Mouse (Mus musculus) spleen, embryonic (tissue): Measurements from ENCODE around the gene Rnf34.

Source experiments
- CTCF ChIA-PET: fragments of 350-600 bp; sonication (Branson Sonifier 250); formaldehyde crosslinking; loops from one replicate; lab custom pipeline; 2022; lab: Charles Lee

Gene Rnf34

DNA sequence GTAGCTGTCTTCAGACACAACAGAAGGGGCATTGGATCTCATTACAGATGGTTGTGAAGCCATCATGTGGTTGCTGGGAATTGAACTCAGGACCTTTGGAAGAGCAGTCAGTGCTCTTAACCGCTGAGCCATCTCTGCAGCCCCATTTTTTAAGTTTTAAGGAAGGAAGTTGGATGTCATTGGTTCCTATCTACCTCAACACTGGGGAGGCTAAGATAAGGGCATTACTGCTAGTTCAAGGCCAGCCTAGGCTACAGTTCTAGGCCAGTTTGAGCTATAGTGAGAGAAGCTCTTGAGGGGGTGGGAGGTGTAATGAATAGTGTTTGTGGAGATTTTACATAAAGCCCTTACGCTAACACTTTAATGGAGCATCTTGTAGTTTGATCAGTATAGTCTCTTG, 13.2 kb downstream of the Rnf34 start:
- CTCF ChIA-PET: no interaction called here

DNA sequence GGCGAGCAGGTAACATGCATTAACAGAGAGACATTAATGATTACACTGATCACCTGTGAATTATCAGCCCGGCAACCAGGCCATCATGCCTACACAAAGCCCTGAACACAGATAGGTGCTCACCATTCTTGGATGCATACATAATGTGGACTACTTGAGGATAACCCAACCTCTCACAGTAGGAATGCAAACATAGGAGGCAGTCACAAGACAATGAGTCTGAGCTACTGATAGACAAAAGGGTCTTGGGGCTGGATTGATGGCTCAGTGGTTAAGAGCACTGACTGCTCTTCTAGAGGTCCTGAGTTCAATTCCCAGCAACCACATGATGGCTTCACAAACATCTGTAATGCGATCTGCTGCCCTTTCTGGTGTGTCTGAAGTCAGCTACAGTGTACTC, 22.8 kb downstream of the Rnf34 start:
- CTCF ChIA-PET: no interaction called here

DNA sequence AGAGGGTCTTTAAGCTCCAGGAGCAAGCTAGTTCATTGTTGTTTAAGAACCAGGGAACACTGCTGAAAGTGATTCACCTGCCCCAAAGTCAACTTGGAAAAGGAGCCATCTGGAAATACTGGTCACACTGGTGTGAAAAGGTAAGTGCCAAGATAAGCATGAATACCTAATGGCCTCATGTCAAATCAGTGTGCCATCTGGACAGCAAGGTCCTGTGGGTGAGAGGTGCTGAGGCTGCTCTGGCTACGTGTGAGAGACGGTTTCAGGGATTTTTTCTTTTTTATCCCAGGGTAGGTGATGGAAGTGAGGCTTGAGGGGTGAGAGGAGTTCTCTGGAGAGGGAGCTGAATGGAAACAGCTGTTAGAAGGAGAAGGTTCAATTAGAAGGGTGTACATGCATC, 23.7 kb downstream of the Rnf34 start:
- CTCF ChIA-PET: interaction anchor here (0.6 kb wide), 1 partner anchor 54 kb away, joined by 23 read pairs; no protein-coding TSS in a partner anchor

DNA sequence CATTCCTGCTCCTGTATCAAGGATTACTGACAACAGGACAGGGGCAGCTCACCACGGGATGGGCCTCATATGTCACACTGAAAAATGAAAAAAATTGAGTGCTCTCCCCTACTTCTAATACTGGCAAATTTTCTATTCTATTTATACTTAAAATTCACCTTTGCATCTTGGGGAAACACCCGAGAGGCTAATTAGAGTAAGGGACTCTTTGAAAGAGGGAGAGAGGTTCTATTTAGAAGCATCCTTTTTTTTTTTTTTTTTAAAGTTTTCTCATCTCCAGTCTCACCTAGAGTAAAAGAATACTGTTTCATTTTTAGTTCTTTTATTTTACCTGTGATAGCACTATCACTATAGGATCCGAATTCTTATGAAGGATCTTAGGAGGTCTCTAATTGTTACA, 24.5 kb downstream of the Rnf34 start:
- CTCF ChIA-PET: interaction anchor here (0.6 kb wide), 1 partner anchor 53 kb away, joined by 23 read pairs; no protein-coding TSS in a partner anchor

DNA sequence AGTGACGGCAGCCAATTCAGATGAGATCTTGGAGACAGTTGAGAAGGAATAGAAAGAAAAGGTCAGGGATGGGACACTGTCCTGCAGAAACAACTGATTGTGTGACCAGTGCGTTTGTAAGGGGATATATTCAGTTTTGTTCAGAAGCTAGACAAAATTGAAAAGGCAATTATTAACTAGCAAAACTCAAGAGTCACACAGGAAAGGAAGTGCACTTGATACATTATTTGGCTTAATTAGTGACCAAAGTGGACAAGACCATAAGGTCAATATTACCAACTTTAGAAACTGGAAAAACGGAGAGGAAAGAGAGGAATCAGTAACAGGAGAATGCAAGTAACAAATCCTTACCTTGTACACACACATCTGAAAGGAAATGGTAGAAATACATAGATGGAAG, 26.8 kb downstream of the Rnf34 start:
- CTCF ChIA-PET: no interaction called here

DNA sequence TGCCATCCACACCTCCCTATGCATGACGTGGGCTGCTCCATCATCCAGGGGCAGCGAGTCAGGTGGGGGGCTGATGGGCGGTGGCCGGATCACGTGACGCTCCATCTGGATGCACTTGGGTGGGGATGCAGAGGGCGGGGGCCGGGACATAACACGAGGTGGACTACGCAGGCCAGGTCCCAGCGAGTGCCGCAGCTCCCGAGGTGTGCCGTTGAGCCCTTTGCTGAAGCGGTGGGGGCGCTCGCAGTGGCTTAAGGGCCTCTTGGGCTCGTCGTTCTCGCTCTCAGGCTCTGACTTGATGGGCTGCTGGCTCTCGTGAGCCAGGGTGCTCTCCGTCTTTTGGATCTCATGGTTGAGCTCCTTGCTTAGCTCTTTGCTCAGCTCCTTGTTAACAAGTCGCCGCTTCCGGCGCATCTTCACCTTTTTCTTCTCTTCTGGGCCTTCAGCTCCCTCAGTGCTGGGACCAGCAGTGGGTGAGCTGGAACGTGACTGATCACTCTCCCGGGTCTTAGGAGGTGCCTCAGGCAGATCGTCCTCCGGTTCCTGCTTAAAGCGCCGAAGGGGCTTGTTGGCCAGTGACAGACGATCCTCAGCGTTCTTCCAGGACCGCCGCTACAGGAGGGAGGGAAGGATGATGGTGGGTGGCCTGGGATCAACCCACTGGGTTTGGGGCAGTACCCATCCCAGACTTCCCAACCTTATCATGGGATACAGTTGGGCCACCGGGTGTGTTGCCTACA, 30.6 kb downstream of the Rnf34 start:
- CTCF ChIA-PET: interaction anchor here (0.6 to 1.3 kb wide), 3 partner anchors 18 to 1169 kb away, joined by 3 to 4 read pairs (median 3); no protein-coding TSS in a partner anchor

DNA sequence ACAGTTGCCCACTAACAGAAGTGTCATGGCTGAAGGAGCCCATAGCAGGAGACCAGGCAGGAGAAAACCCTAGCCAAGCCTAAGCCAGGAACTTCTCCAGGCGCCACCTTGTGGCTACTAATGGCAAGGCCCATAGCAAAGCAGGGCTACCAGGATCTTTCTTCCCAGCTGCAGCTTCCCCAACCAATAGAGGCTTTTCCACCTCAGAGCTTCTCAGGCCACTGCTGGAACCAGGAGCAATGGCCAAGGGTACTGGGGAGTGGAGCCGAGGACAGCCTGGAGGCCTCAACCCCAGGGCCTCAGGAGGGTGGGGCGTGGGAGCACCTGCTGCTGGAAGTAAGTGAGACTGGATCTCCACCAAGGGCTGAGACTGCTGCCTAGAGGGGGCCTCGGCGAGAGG, 31.5 kb downstream of the Rnf34 start:
- CTCF ChIA-PET: interaction anchor here (1.3 kb wide), 1 partner anchor 17 kb away, joined by 3 read pairs; no protein-coding TSS in a partner anchor

DNA sequence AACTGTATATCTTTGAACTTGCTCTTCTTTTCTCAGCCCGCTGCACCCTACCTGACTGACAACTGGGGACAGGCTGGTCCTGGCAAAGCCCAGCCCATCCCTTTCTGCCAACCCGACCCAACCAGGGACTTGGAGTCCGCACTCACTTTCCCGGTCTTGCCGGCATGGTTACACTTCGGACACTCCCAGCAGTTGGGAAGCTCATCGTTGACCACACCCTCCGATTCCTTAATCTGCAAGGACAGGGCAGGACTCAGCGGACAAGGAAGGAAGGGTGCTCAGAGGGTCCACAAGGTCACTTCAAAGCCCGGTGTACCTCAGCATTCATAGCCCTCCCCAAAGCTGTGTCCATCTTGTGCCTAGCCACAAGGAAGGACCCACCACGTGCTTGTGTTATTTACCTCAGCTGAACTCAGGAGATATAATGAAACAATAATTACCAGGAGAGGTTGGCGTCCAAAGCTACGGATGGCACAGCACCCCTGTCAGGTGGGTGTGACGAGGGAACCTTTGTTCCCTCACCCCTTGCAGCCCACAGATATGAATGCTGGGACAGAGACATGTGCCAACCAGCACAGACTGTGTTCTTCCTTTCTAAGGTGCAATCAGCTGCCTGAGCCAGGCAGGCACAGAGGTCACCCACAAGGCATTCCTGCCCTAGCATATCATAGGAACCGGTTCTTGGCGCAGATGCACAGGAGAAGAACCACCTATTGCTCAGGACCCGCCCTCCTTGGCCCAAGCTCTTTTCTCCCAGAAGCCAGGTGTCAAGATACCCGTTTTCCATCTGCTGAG, 32.6 kb downstream of the Rnf34 start:
- CTCF ChIA-PET: interaction anchor here (1.0 kb wide), 1 partner anchor 13 kb away, joined by 3 read pairs; no protein-coding TSS in a partner anchor

DNA sequence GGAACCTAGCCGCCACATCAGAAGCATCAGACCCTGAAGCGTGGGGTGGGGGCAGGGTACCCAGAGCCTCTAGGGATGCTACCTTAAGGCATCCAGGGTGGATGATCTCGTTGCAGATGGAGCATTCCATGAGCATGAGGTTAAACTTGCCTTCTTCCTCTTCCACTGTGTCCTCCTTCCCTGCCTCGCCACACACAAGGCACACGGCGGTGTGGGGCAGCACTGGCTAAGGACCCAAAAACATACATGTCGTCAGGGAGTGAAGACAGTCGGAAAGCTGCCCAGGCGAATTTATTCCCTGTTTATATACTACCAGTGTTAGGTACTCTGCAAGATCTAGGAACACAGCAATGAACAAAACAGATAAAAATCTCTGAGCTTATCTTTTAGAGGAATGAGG, 33.4 kb downstream of the Rnf34 start:
- CTCF ChIA-PET: interaction anchor here (1.0 kb wide), 1 partner anchor 12 kb away, joined by 3 read pairs; no protein-coding TSS in a partner anchor

DNA sequence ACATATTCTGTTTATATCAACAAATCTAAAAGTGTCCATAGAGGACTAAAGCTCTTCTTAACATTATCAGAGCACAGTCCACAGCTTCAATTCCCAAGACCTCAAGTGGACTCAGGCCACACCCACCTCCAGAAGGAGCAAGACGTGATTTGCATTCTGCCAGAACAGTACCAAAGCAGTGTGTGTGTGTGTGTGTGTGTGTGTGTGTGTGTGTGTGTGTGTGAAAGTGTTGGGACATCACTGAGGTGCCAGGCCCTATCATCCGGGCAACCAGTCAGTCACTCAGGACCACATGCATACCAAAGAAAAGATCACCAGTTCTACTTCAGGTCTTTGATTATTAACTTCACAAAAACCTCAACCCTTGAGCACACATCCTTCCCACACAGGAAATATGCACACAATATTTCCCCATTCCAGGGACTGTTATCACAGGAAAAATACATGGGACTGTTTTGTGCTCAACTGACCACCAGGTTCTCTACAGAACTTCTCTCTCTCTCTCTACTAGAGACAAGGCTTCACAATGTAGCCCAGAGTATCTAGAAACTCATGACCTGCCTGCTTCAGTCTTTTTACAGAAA, 33.9 kb downstream of the Rnf34 start:
- CTCF ChIA-PET: interaction anchor here (1.0 kb wide), 1 partner anchor 11 kb away, joined by 3 read pairs; no protein-coding TSS in a partner anchor

DNA sequence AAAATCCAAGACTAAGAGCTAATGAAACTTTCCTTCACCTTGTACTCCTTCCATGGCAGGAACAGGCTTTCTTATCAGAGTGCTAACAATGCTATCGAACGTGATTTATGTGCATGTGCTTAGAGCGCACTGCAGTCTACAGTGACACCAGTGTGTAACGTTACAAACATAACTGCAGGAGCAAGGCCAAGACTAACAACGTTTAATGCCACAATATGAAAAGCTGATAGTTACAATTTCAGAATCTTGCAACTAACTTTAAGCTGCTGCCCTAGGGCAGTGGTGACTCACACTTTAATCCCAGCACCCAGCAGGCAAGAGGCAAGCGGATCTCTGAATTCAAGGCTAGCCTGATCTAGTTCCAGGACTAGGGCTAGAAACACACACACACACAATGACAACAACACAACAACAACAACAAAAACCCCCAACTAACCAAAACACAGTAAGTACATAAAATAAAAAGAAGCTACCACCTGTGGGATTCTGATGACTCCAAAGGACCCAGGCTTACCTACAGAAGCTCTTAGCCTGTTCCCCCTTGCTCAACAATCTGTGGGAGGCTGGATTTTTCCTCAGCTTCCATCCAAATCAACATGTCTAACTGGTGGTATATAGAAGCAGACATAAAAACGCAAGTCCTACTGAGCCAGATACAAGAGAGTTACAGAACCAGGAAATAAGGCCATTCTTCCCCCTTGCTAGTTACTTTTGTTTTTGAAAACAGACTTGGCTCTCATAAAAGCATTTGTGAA, 34.9 kb downstream of the Rnf34 start:
- CTCF ChIA-PET: interaction anchor here (0.7 kb wide), 1 partner anchor 84 kb away, joined by 3 read pairs; no protein-coding TSS in a partner anchor

DNA sequence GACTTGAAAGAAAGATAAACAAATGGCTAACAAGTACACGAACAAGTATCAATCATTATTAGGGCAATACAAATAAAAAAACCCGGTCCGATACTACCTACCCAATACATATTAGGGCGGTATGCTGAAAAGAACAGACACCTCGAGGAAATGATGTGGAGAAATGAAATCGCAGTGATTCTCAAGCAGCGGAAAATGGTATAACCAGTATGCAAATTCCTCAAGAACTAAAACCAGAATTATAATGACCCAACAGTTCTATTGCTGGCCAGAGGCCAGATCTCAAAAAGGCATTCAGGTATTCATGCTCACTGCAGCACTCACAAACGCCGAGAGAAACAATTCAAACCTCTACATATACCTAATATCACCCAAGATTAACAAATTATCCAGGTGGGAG, 37.2 kb downstream of the Rnf34 start:
- CTCF ChIA-PET: no interaction called here

DNA sequence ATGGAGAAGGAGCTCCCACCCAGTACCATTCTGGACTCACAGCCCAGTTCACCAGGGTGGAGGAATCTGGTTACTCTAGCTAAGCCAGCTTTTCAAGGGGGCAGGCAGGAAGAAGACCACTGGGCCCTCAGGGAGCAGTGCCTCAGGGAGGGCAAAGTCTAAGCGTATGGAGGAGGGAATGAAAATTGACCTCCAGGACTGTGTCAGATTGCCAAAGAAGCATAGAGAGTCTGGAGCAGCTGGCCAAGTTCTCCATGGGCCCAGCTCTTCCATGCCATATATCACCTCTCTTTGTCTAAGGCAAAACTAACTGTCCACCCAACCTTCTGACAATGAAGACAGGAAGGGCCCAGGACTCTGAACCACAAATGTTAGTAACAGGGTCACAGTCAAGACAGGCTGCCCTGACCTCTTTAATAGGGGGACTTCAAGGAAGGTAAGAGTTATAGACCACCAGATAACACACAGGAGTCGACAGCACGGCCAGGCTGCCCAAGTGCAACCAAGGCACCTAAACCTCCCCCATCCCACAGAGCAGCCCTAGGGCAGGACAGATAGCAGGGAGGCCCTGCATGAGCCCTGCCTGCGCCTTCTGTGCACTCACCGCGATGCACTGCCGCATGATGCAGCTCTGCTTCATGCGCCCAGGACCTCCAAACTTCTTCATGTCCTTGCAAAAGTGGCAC, 38.2 kb downstream of the Rnf34 start:
- CTCF ChIA-PET: interaction anchor here (0.6 to 0.7 kb wide), 2 partner anchors 454 to 782 kb away, joined by 3 to 4 read pairs; no protein-coding TSS in a partner anchor

DNA sequence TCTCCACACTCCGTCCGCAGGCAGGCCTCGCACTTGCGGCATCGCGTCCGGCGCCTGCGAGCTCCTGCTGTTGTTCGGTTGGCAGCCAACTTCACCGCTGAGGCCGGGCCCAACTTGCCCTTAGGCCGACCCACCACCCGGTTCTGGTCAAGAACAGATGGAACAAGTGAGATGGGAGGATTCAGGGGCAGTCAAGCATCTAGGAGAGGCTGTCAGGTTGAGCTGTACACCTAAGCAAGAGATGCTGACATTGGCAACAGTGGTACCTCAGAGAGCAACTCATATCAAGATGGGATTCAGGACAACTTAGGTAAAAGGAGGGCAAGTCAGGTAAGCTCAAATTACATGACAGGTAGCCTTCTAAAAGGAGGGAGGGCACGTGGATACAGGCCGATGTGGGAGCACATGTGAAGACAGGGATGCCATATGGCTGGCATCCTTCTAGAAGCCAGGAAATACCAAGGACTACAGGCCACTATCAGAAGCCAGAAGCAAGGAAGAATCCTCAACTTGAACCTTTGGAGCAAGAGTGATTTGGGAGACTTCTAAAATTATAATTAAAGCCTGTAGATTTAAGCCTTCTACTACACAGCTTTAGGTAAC, 38.9 kb downstream of the Rnf34 start:
- CTCF ChIA-PET: no interaction called here

DNA sequence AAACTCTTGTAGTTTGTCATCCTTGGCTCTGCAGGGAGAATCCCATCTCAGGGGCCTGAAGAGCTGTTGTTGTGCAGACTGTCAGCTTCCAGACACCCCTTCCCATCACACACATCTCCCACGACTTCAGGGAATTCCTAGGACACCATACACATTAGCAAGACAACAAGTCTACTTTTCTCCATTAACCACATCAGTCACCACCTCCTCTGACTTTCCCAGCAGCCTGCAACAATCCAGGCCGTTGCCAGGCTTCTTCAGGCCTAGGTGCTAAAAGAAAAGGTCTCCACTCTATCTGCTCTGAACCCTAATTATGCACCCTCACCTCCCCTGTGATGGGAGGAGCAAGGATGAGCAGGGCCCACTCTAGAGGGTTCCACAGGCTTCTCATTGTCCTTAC, 40.5 kb downstream of the Rnf34 start:
- CTCF ChIA-PET: no interaction called here

DNA sequence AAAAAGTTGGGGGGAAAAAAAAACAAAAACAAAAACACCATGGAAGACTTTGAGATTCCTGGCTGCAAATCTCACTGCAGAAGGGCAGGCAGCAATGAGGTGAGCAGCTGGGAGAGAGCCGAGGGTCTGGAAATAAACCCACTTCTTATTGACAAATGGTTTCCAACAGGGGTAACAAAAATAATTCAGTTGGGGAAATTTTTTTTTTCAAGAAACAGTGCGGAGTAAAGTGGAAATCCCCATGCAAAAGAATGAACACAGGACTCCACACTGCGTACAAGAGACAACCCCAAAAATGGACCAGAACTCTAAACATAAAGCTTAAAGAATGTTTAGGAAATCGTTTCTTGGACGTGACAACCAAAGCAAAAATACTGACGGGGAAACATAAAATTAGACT, 43.4 kb downstream of the Rnf34 start:
- CTCF ChIA-PET: interaction anchor here (0.5 to 0.7 kb wide), 2 partner anchors 25 to 291 kb away, joined by 4 to 6 read pairs; no protein-coding TSS in a partner anchor

DNA sequence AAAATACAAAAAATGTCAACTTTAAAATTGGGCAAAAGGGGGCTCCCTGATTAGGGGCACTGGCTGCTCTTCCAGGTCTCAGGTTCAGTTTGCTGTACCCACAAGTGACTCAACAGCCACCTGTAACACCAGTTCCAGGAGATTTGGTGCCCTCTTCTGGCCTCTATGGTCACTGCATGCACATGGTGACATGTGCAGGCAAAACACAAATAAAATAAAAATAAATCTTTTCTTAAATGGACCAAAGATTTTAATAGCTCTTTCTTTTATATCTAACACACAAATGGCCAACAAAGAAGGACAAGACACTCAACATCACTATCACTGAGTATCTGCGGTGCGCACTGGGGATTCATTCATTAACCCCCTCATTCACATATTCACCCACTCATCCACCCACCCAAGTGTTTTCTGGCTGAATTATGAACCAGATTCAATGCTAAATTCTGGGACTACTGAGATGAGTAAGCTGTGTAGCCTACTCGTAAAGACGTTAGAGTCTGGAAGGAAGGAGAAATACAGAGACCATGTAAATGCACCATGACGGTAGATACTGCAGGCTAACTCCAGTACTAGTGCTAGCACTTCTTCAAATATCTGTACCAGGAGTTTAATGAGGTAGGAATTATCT, 44.3 kb downstream of the Rnf34 start:
- CTCF ChIA-PET: interaction anchor here (0.6 kb wide), 1 partner anchor 172 kb away, joined by 5 read pairs; no protein-coding TSS in a partner anchor

DNA sequence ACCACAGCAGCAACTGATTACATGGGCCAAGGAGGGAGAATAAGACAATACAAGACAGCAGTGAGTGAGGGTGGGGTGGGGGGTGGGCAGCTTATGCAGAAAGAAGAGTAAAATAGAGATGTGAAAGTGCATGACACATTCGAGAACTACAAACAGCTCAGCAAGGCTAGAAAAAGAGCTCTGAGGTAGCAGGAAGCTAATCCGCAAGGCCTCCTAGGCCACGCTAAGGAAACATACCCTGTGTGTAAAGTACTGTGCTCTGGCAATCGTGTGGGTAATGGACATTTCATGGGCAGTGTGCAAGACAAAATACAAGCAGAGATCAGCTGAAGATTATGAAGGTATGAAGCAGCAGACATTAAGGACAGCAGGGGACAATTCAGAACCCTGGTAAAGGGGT, 45.0 kb downstream of the Rnf34 start:
- CTCF ChIA-PET: interaction anchor here (0.5 to 1.2 kb wide), 6 partner anchors 10 to 913 kb away, joined by 3 to 18 read pairs (median 9); no protein-coding TSS in a partner anchor

DNA sequence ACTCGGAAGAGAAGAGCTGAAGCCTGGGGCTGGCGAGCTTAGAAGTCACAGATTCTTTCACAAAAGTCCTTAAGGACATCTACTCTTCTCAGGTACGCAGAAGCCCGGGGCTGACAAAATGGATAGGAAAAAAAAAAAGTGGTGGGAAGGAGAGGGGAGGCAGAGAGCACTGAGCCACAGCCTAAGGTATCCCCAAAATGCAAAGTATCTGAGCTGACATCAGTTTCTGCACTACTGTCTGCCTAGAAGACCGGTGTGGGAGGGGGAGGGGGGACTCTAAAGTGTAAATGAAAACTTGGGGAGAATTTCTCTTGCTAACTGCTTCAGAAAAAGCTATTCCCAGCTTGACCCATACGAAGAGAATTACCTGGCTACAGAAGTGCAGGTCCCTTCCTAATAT, 48.3 kb downstream of the Rnf34 start:
- CTCF ChIA-PET: interaction anchor here (1.4 kb wide), 1 partner anchor 17 kb away, joined by 3 read pairs; no protein-coding TSS in a partner anchor
